Mouse (Mus musculus) E14TG2a.4 (cell line): ENCODE measurements around the gene Pdia2.
"Not testable (repeated sequence)": the region's sequence is repeated elsewhere in the genome, so short reads cannot be mapped to it uniquely, and the experiment has no call there.

Experiments
- CTCF ChIP-seq: conservative IDR thresholded peaks from 2 replicates; pipeline ENCODE4 v1.5.1; 2014; ENCODE audit warnings: low read length
- NANOG ChIP-seq: IDR thresholded peaks from 2 replicates; pipeline ENCODE4 v1.6.1; 2014; ENCODE audit warnings: borderline replicate concordance, low read length, mixed read lengths
- POU5F1 ChIP-seq: IDR thresholded peaks from 2 replicates; pipeline ENCODE4 v1.6.1; 2014; ENCODE audit warnings: low read length, borderline replicate concordance

DNA sequence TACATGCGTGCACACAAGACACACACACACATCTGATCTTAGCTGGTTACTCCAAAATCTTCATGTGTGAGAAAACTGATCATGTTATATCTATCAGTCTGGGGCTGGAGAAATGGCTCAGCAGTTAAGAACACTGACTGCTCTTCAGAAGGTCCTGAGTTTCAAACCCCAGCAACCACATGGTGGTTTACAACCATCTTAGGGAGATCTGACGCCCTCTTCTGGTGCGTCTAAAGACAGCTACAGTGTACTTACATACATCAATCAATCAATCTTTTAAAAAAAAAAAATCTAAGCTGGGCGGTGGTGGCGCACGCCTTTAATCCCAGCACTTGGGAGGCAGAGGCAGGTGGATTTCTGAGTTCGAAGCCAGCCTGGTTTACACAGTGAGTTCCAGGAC, 7.4 kb downstream of the Pdia2 start:
- TF ChIP-seq CTCF, NANOG, POU5F1: not testable (repeated sequence)
